ENCODE assay signal across 9 mouse cellular contexts in genomic region chr2:6167843-6168558, GRCm38 (mm10). TPM values are rescaled to one million over a fixed set of nuclear protein-coding genes. Genes with fewer than 3 reads are reported as not detected.
DNase-seq lines count a peak whose midpoint lies in the region; ATAC-seq and TF ChIP-seq lines count a peak whose summit lies in the region.
"Had no signal": no experiment of that assay in that cellular context is flagged by ENCODE, and none has a peak within 500 bp of the region (broad histone marks: within the 10 kb centered on the region; RNA-seq: fewer than 3 reads in every experiment).

No protein-coding gene starts in this region.

- TF ChIP-seq POLR2A in liver, adult 2 months (IDR thresholded peaks at IDR 0.05; ENCODE audit: extremely low read depth, insufficient read depth, low read length) = no peak

- no peak overlapping the region for H3K9ac ChIP-seq in kidney, postnatal 0 days (ENCODE audit: low read depth, low read length)
- H3K9ac ChIP-seq in liver, adult 2 months (ENCODE audit: low read depth, low read length) = no peak overlapping the region
- H3K9ac ChIP-seq in neural tube, embryonic 14.5 days (replicated peaks; ENCODE audit: low read depth, low read length) = no peak overlapping the region

- TF ChIP-seq CTCF in kidney, postnatal 0 days (IDR thresholded peaks at IDR 0.05; ENCODE audit: low read depth) = peak; percentile 91
- TF ChIP-seq CTCF in liver, adult 2 months (IDR thresholded peaks at IDR 0.05; ENCODE audit: low read depth, low read length) = peak; percentile 50

- H3K27ac ChIP-seq in kidney, postnatal 0 days = no peak overlapping the region
- H3K27ac ChIP-seq in liver, adult 2 months (replicated peaks; ENCODE audit: insufficient read depth, low read depth, low read length) = no peak overlapping the region
- no peak overlapping the region for H3K27ac ChIP-seq in neural tube, embryonic 14.5 days (ENCODE audit: low read depth, low read length)

- 18% methylated on average over 5 of the region's 5 CpGs for WGBS in kidney, postnatal 0 days
- WGBS in liver, adult 2 months = 20% methylated on average over 5 of the region's 5 CpGs
- 32% methylated on average over 5 of the region's 5 CpGs for WGBS in neural tube, embryonic 14.5 days

- no peaks in the 10 kb centered on the region for H3K27me3 ChIP-seq in kidney, postnatal 0 days (ENCODE audit: insufficient read depth, low read length)
- no peaks in the 10 kb centered on the region for H3K27me3 ChIP-seq in liver, adult 2 months (ENCODE audit: control insufficient read depth, insufficient read depth, low read length)
- no peaks in the 10 kb centered on the region for H3K27me3 ChIP-seq in neural tube, embryonic 14.5 days (ENCODE audit: control insufficient read depth, insufficient read depth, low read length)

- H3K4me3 ChIP-seq in kidney, postnatal 0 days (replicated peaks; ENCODE audit: low read depth, low read length) = no peak overlapping the region
- no peak overlapping the region for H3K4me3 ChIP-seq in liver, adult 2 months (ENCODE audit: insufficient read depth, low read depth, low read length)
- H3K4me3 ChIP-seq in neural tube, embryonic 14.5 days (ENCODE audit: low read depth, low read length) = no peak overlapping the region
- H3K4me3 ChIP-seq: erythroblast, embryonic 14.5 days had no signal

- no peak overlapping the region for H3K4me2 ChIP-seq in kidney, postnatal 0 days (ENCODE audit: low read length)
- no peak overlapping the region for H3K4me2 ChIP-seq in neural tube, embryonic 14.5 days (ENCODE audit: low read depth, low read length)

- peak; percentile 37 for ATAC-seq in kidney, postnatal 0 days (replicated peaks; ENCODE audit: low FRiP score, low read depth)
- peak; percentile 56; the same call in 1 of the 2 replicates for ATAC-seq in neural tube, embryonic 14.5 days (ENCODE audit: low read depth)

- H3K4me1 ChIP-seq in kidney, postnatal 0 days (replicated peaks; ENCODE audit: insufficient read depth, low read length) = peaks cover 6% of the 10 kb centered on the region; the same call in 1 of the 2 replicates
- H3K4me1 ChIP-seq in liver, adult 2 months (ENCODE audit: control insufficient read depth, insufficient read depth, low read length) = no peaks in the 10 kb centered on the region
- H3K4me1 ChIP-seq in neural tube, embryonic 14.5 days (ENCODE audit: control insufficient read depth, insufficient read depth, low read length) = no peaks in the 10 kb centered on the region

- H3K79me2 ChIP-seq in liver, adult 2 months (ENCODE audit: control insufficient read depth, insufficient read depth, low read length) = no peaks in the 10 kb centered on the region

- H3K36me3 ChIP-seq in kidney, postnatal 0 days (ENCODE audit: insufficient read depth, low read length) = no peaks in the 10 kb centered on the region
- H3K36me3 ChIP-seq in liver, adult 2 months (ENCODE audit: control insufficient read depth, insufficient read depth, low read length) = no peaks in the 10 kb centered on the region
- no peaks in the 10 kb centered on the region for H3K36me3 ChIP-seq in neural tube, embryonic 14.5 days (ENCODE audit: control insufficient read depth, insufficient read depth, low read length)

- peak; percentile 71 to 74 for DNase-seq in B cell, adult 2 months
- DNase-seq in adrenal gland, adult (ENCODE audit: inconsistent age in 2 of 2, low spot score in 1 of 2) = peak; percentile 71 to 94
- DNase-seq in embryo, embryonic 10.5 days (ENCODE audit: low spot score) = peak; percentile 93
- peak; percentile 90 for DNase-seq in gonadal fat pad, adult 2 months (ENCODE audit: low read depth)
- DNase-seq in kidney, postnatal 0 days (ENCODE audit: low spot score) = peak; percentile 87
- DNase-seq in liver, adult 2 months (ENCODE audit: extremely low read depth, low read depth, low spot score) = peak; percentile 73
- DNase-seq in thymus, postnatal 14 days = peak; percentile 72

- H3K9me3 ChIP-seq in kidney, postnatal 0 days (replicated peaks; ENCODE audit: low read length) = no peaks in the 10 kb centered on the region
- H3K9me3 ChIP-seq in neural tube, embryonic 14.5 days (ENCODE audit: control insufficient read depth, low read length) = no peaks in the 10 kb centered on the region

RNA-seq across cellular contexts. Expression of gene Proser2, which starts 38.0 kb away (rescaled TPM):
- 4.0 and 5.1 TPM in 2 replicates for polyA plus RNA-seq in gonadal fat pad, adult 2 months (2012; rRNA removed)
- 16.7 and 17.0 TPM in 2 replicates for polyA plus RNA-seq in kidney, postnatal 0 days (2015; fragmentation: Nextera tagmentation; extraction: Ambion mirVana)
- total RNA-seq in liver, adult 2 months (2014; rRNA removed) = 8.9 and 10.1 TPM in 2 replicates
- polyA plus RNA-seq in liver, adult 2 months (2012; rRNA removed) = 20.0 and 30.6 TPM in 2 replicates
- 7.3 and 10.9 TPM in 2 replicates for polyA plus RNA-seq in neural tube, embryonic 14.5 days (2014; fragmentation: Nextera tagmentation; extraction: Ambion mirVana)

RNA-seq across cellular contexts. Expression of gene Echdc3, which starts 44.8 kb away (rescaled TPM):
- 24.4 and 27.1 TPM in 2 replicates for polyA plus RNA-seq in gonadal fat pad, adult 2 months (2012; rRNA removed)
- polyA plus RNA-seq in kidney, postnatal 0 days (2015; fragmentation: Nextera tagmentation; extraction: Ambion mirVana) = 15.1 and 16.0 TPM in 2 replicates
- 101 and 103 TPM in 2 replicates for total RNA-seq in liver, adult 2 months (2014; rRNA removed)
- polyA plus RNA-seq in liver, adult 2 months (2012; rRNA removed) = 125 and 139 TPM in 2 replicates
- 0.39 and 0.80 TPM in 2 replicates for polyA plus RNA-seq in neural tube, embryonic 14.5 days (2014; fragmentation: Nextera tagmentation; extraction: Ambion mirVana)
